Mouse (Mus musculus) kidney, postnatal 0 days (tissue): ENCODE measurements around the gene Tdrd5. TPM values are rescaled to one million over a fixed set of nuclear protein-coding genes. Genes with fewer than 3 reads are reported as not detected.

Source experiments
- ATAC-seq: fragments of 200-750 bp; cut with Nextera tagmentation; replicated peaks from 2 replicates; pipeline ENCODE4 v1.8.0; 2017; ENCODE audit warnings: low read depth, moderate number of reproducible peaks, moderate TSS enrichment, moderate library complexity; ENCODE audit not compliant: low FRiP score
- DNase-seq: peaks from one replicate; pipeline ENCODE4 v3.0.0-alpha.2; 2016; ENCODE audit warnings: low spot score
- H3K27ac ChIP-seq: fragments of 300-500 bp; sonication (generic); 2 replicates; pipeline ENCODE4 v1.5.1; 2014; ENCODE audit warnings: mild to moderate bottlenecking
- H3K27me3 ChIP-seq: fragments of 300-500 bp; sonication (generic); 2 replicates; pipeline ENCODE4 v1.6.1; 2014; ENCODE audit warnings: low read length, mixed read lengths; ENCODE audit not compliant: insufficient read depth
- H3K36me3 ChIP-seq: fragments of 300-500 bp; sonication (generic); 2 replicates; pipeline ENCODE4 v1.6.1; 2014; ENCODE audit warnings: low read length, mixed read lengths; ENCODE audit not compliant: insufficient read depth
- H3K4me1 ChIP-seq: fragments of 300-500 bp; sonication (generic); replicated peaks from 2 replicates; pipeline ENCODE4 v1.6.1; 2014; ENCODE audit warnings: antibody characterized with exemption, low read length, mixed read lengths; ENCODE audit not compliant: insufficient read depth
- H3K4me2 ChIP-seq: fragments of 300-500 bp; sonication (generic); 2 replicates; pipeline ENCODE4 v1.6.1; 2014; ENCODE audit warnings: mild to moderate bottlenecking, low read length, moderate library complexity, mixed read lengths
- H3K4me3 ChIP-seq: fragments of 300-500 bp; sonication (generic); replicated peaks from 2 replicates; pipeline ENCODE4 v1.5.1; 2014; ENCODE audit warnings: low read depth, low read length
- H3K9ac ChIP-seq: fragments of 300-500 bp; sonication (generic); 2 replicates; pipeline ENCODE4 v1.6.1; 2014; ENCODE audit warnings: low read depth, low read length
- H3K9me3 ChIP-seq: fragments of 300-500 bp; sonication (generic); replicated peaks from 2 replicates; pipeline ENCODE4 v1.6.1; 2016; ENCODE audit warnings: low read length, inconsistent platforms, mixed read lengths
- CTCF ChIP-seq: IDR thresholded peaks from 2 replicates; pipeline ENCODE4 v1.5.1; 2016; ENCODE audit warnings: antibody characterized with exemption, low read depth, mild to moderate bottlenecking, moderate library complexity
- WGBS: fragments of 180-500 bp; shearing (Covaris S2); extraction: QIAGEN DNeasy Blood & Tissue Kit; methylation state at CpG from one replicate; pipeline ENCODE4 v1.1.7; 2014; 5-methylcytosine and 5-hydroxymethylcytosine counted together
- polyA plus RNA-seq: library from polyadenylated mRNA; unstranded; fragments of >200 nt; fragmentation: Nextera tagmentation; extraction: Ambion mirVana; gene quantifications from 2 replicates; pipeline ENCODE4 v1.2.1, GENCODE M21; 2015

The Tdrd5 gene
- polyA plus RNA-seq, 1 experiment from 2014 or later = 4.5 TPM

DNA sequence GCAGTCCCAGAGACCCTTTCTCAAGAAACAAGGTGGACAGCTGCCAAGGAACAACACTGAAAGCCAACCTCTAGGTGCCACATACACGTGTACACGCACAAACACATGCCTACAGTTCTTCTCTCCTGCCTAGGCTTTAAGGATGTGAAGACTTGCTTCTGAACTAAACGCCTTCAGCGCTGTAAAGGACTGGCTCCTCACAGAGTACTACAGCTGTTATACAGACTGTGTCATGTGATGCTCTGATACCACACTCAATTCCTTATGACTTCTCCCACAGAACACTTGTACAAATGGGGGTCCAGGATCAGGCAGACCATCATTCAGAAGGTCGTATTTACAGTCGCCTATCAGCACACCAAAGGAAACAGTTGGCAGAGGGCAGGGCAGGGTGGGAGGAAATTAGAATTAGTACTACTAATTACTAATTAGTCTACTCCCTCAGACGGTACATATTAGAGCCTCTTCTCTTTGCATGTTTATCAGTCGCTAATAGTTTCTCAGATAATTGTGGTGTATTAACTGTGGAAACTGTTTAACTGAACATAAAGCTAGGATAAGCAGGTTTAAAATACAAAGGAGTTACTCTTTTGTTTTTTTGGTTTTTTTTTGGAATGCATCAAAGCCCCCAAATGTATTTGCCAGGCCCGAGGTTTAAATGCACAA lies 14.8 kb downstream of the Tdrd5 start:
- DNase-seq (no peak), ATAC-seq (no peak)
- Histone ChIP-seq H3K4me1 (no peaks in the 10 kb centered on the region), H3K4me2 (no peak overlapping the region), H3K9me3 (no peaks in the 10 kb centered on the region), H3K27ac (no peak overlapping the region), H3K27me3 (no peaks in the 10 kb centered on the region), H3K36me3 (no peaks in the 10 kb centered on the region), H3K4me3 (no peak overlapping the region), H3K9ac (no peak overlapping the region)
- TF ChIP-seq CTCF = no peak
- WGBS = 77% methylated on average over 9 of the region's 9 CpGs

GRCm38 (mm10) chr1:156285541-156285896 lies 17.9 kb downstream of the Tdrd5 start:
- no peak overlapping the region for H3K9ac ChIP-seq

DNA sequence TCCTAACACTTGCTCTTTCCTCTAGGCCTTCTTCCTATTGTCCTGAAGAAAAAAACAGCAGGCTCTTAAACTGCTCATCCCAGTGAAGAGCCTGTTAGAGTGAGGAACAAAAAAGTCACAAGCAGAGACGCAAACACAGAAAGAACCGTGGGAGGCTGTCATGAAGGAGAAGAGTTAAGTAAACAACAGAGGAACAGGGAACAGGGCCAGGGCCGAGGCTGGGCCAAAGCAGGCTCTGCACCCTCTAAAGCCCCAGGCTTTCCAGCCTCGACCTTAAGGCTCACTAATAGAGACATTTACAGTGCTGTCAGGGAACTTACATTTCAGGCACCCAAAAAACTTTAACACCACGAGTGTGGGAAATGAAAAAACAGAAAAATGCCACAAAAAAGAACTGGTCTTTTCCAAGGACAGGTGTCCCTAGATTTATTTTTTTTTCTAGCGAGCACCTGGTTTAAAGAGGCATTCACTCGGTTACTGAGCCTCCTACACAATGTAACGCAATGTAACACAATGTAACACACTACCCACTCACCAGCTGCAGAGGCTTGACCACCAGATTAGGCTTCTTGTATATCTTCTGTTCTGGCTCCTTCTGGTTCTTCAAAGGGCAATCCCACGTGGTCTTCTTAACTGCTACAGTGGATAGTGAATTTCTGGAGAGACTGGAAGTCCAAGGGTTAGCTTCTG lies 18.5 kb downstream of the Tdrd5 start:
- DNase-seq = peak; percentile 10
- Histone ChIP-seq H3K27ac (no peak overlapping the region), H3K4me2 (no peak overlapping the region), H3K9ac (no peak overlapping the region), H3K36me3 (no peaks in the 10 kb centered on the region), H3K27me3 (no peaks in the 10 kb centered on the region), H3K4me3 (no peak overlapping the region), H3K4me1 (no peaks in the 10 kb centered on the region), H3K9me3 (no peaks in the 10 kb centered on the region)
- ATAC-seq = no peak
- no peak for TF ChIP-seq CTCF
- WGBS = 42% methylated on average over 9 of the region's 9 CpGs

More at GRCm38 (mm10) chr1:156285541-156285896, 17.9 kb downstream of the Tdrd5 start:
- ATAC-seq = no peak
- H3K4me3 ChIP-seq = no peak overlapping the region
- no peak overlapping the region for H3K4me2 ChIP-seq
- no peaks in the 10 kb centered on the region for H3K27me3 ChIP-seq
- WGBS = 88% methylated on average over 5 of the region's 5 CpGs
- H3K4me1 ChIP-seq = no peaks in the 10 kb centered on the region
- no peaks in the 10 kb centered on the region for H3K9me3 ChIP-seq
- no peaks in the 10 kb centered on the region for H3K36me3 ChIP-seq
- TF ChIP-seq CTCF = no peak
- no peak for DNase-seq
- no peak overlapping the region for H3K27ac ChIP-seq

- no peak overlapping the region for H3K4me3 ChIP-seq
- no peaks in the 10 kb centered on the region for H3K9me3 ChIP-seq
- H3K9ac ChIP-seq = no peak overlapping the region
- H3K27me3 ChIP-seq = no peaks in the 10 kb centered on the region
- DNase-seq (no peak), ATAC-seq (no peak)
- H3K36me3 ChIP-seq = no peaks in the 10 kb centered on the region
- no peak overlapping the region for H3K27ac ChIP-seq
- H3K4me2 ChIP-seq = no peak overlapping the region
- no peaks in the 10 kb centered on the region for H3K4me1 ChIP-seq
- 63% methylated on average over 10 of the region's 10 CpGs for WGBS
- TF ChIP-seq CTCF = no peak
These were observed 19.3 kb downstream of the Tdrd5 start for GRCm38 (mm10) chr1:156284207-156284606.

- no peaks in the 10 kb centered on the region for H3K27me3 ChIP-seq
- ATAC-seq (no peak), DNase-seq (no peak)
- no peak overlapping the region for H3K4me2 ChIP-seq
- no peak overlapping the region for H3K9ac ChIP-seq
- no peak for TF ChIP-seq CTCF
- no peaks in the 10 kb centered on the region for H3K4me1 ChIP-seq
- H3K9me3 ChIP-seq = no peaks in the 10 kb centered on the region
- H3K36me3 ChIP-seq = no peaks in the 10 kb centered on the region
- no peak overlapping the region for H3K27ac ChIP-seq
- 84% methylated on average over 7 of the region's 7 CpGs for WGBS
- no peak overlapping the region for H3K4me3 ChIP-seq
These were observed 23.3 kb downstream of the Tdrd5 start for GRCm38 (mm10) chr1:156280131-156280530.

- Histone ChIP-seq H3K27ac (no peak overlapping the region), H3K27me3 (no peaks in the 10 kb centered on the region), H3K4me3 (no peak overlapping the region), H3K9me3 (no peaks in the 10 kb centered on the region), H3K9ac (no peak overlapping the region), H3K4me1 (no peaks in the 10 kb centered on the region), H3K36me3 (no peaks in the 10 kb centered on the region), H3K4me2 (no peak overlapping the region)
- DNase-seq (no peak), ATAC-seq (no peak)
- TF ChIP-seq CTCF = no peak
- 62% methylated on average over 7 of the region's 7 CpGs for WGBS
These were observed 29.8 kb downstream of the Tdrd5 start for GRCm38 (mm10) chr1:156273647-156274046.
